Mouse (Mus musculus) limb, embryonic 12.5 days (tissue): ENCODE results near the gene Tmem163. TPM values are rescaled to one million over a fixed set of nuclear protein-coding genes. Genes with fewer than 3 reads are reported as not detected.

Source experiments
- ATAC-seq: fragments of 200-750 bp; cut with Nextera tagmentation; 2 replicates; pipeline ENCODE4 v1.8.0; 2017; ENCODE audit warnings: low read depth, moderate TSS enrichment; ENCODE audit not compliant: insufficient number of reproducible peaks, insufficient read depth, low FRiP score, low TSS enrichment
- H3K27ac ChIP-seq: fragments of 300-500 bp; sonication (generic); 2 replicates; pipeline ENCODE4 v1.5.1; 2016; ENCODE audit warnings: mild to moderate bottlenecking, moderate library complexity
- H3K27me3 ChIP-seq: fragments of 300-500 bp; sonication (generic); 2 replicates; pipeline ENCODE4 v1.6.1; 2016; ENCODE audit warnings: mild to moderate bottlenecking, moderate library complexity
- H3K36me3 ChIP-seq: fragments of 300-500 bp; sonication (generic); 2 replicates; pipeline ENCODE4 v1.6.1; 2016; ENCODE audit warnings: mild to moderate bottlenecking, moderate library complexity
- H3K4me1 ChIP-seq: fragments of 300-500 bp; sonication (generic); replicated peaks from 2 replicates; pipeline ENCODE4 v1.6.1; 2016
- H3K4me2 ChIP-seq: fragments of 300-500 bp; sonication (generic); 2 replicates; pipeline ENCODE4 v1.6.1; 2016; ENCODE audit warnings: mild to moderate bottlenecking, moderate library complexity
- H3K4me3 ChIP-seq: fragments of 300-500 bp; sonication (generic); replicated peaks from 2 replicates; pipeline ENCODE4 v1.5.1; 2016; ENCODE audit warnings: mild to moderate bottlenecking
- H3K9ac ChIP-seq: fragments of 300-500 bp; sonication (generic); replicated peaks from 2 replicates; pipeline ENCODE4 v1.6.1; 2016; ENCODE audit warnings: mild to moderate bottlenecking, moderate library complexity
- H3K9me3 ChIP-seq: fragments of 300-500 bp; sonication (generic); 2 replicates; pipeline ENCODE4 v1.6.1; 2016; ENCODE audit warnings: mild to moderate bottlenecking, moderate library complexity
- WGBS: fragments of 180-500 bp; shearing (Covaris S2); methylation state at CpG from one replicate; pipeline ENCODE4 v1.1.7; 2016; 5-methylcytosine and 5-hydroxymethylcytosine counted together
- polyA plus RNA-seq: library from polyadenylated mRNA; unstranded; fragments of >200 nt; fragmentation: Nextera tagmentation; extraction: Ambion mirVana; gene quantifications from 2 replicates; pipeline ENCODE4 v1.2.1, GENCODE M21; 2016

The Tmem163 gene
- polyA plus RNA-seq, 1 experiment from 2014 or later = 6.9 TPM

DNA sequence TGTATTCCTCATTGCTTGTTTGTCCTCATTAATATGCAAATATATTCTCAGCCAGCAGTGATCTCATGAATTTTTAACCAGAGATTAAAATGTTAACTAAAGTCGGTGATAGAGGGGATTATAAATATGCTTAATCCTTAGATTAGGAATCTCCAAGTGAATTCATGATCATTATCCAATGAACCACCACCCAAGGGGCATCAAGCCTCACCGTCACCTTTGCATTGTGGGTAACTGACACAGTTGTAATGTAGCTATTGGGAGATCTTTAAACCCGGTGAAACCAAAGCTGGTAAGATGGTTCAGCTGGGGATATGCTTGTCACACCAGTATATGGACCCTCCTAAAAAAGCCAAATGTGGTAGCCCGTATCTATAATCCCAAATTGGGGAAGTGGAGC lies 131.3 kb downstream of the Tmem163 start:
- Histone ChIP-seq H3K4me3 (no peak overlapping the region), H3K9me3 (no peaks in the 10 kb centered on the region), H3K4me2 (no peak overlapping the region), H3K27me3 (peaks cover 4% of the 10 kb centered on the region; the same call in 1 of the 2 replicates), H3K27ac (no peak overlapping the region), H3K36me3 (no peaks in the 10 kb centered on the region), H3K9ac (no peak overlapping the region), H3K4me1 (0 out of 2 replicates have a peak, but pooled peaks cover 3% of the 10 kb centered on the region)
- 75% methylated on average over 4 of the region's 4 CpGs for WGBS
- ATAC-seq = no peak

DNA sequence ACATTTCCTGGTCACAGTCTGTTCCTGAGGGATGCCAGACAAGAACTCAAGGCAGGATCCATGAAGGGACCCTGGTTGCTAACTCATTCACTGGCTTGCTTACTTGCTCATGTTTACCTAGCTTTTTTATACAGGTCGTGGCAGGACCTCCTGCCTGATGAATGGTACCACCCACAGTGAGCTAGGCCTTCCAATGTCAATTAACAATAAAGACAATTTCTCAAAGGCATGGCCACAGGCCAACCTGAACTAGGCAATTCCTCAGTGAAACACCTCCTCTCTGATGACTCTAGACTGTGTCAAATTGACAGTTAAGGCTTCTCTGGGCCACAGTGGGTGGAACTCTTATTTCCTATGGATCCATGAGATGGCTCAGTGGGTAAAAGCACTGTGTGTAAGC lies 136.6 kb downstream of the Tmem163 start:
- Histone ChIP-seq H3K4me1 (peaks cover 12% of the 10 kb centered on the region), H3K9me3 (peaks cover 5% of the 10 kb centered on the region; the same call in 1 of the 2 replicates), H3K4me3 (no peak overlapping the region), H3K9ac (no peak overlapping the region), H3K36me3 (no peaks in the 10 kb centered on the region), H3K27ac (no peak overlapping the region), H3K27me3 (no peaks in the 10 kb centered on the region), H3K4me2 (no peak overlapping the region)
- WGBS = 27% methylated on average over 1 of the region's 1 CpGs
- no peak for ATAC-seq

DNA sequence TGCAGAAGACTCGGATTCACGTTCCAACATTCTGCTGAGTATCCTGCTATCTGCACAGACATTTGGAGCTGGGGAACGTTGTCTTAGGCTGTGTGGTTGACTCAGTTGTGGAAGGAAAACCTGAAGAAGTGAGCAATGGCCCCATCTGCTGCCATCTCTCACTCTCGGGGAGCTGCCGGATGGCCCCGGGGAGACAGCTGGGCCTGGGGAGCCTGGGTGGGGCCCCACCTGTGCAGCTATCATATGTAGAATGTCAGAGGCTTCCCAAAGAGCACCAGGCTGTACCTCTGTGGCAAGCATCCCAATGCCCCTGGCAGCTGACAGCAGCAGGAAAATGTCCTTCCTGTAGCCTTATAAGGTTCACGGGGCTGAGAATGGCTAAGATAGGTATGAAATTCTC lies 137.4 kb downstream of the Tmem163 start:
- 93% methylated on average over 7 of the region's 7 CpGs for WGBS
- H3K9ac ChIP-seq = no peak overlapping the region
- H3K4me2 ChIP-seq = no peak overlapping the region
- H3K27ac ChIP-seq = no peak overlapping the region
- H3K9me3 ChIP-seq = peaks cover 5% of the 10 kb centered on the region; the same call in 1 of the 2 replicates
- H3K36me3 ChIP-seq = no peaks in the 10 kb centered on the region
- no peaks in the 10 kb centered on the region for H3K27me3 ChIP-seq
- no peak overlapping the region for H3K4me3 ChIP-seq
- ATAC-seq = no peak
- H3K4me1 ChIP-seq = peaks cover 21% of the 10 kb centered on the region

DNA sequence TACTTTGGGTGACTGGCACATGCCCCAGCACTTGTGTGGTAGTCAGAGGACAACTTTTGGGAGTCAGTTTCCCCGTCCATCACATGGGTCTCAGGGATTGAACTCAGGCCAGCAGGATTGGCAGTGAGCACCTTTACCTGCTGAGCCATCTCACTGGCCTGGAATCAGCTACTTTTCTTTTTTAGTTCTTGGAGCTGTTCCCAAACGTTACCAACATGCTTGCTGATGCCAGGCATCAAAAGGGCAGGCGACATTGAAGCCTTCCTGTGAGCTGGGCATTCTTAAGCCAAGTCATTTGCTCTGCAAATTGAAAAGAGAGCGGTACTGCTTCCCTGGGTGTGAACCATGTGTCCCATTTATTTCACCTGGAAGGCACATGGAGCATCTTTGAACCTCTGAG lies 137.8 kb downstream of the Tmem163 start:
- ATAC-seq = no peak
- no peak overlapping the region for H3K9ac ChIP-seq
- H3K27me3 ChIP-seq = no peaks in the 10 kb centered on the region
- H3K9me3 ChIP-seq = peaks cover 5% of the 10 kb centered on the region; the same call in 1 of the 2 replicates
- WGBS = 83% methylated on average over 4 of the region's 4 CpGs
- no peak overlapping the region for H3K27ac ChIP-seq
- no peak overlapping the region for H3K4me2 ChIP-seq
- peaks cover 25% of the 10 kb centered on the region for H3K4me1 ChIP-seq
- H3K36me3 ChIP-seq = no peaks in the 10 kb centered on the region
- H3K4me3 ChIP-seq = no peak overlapping the region

DNA sequence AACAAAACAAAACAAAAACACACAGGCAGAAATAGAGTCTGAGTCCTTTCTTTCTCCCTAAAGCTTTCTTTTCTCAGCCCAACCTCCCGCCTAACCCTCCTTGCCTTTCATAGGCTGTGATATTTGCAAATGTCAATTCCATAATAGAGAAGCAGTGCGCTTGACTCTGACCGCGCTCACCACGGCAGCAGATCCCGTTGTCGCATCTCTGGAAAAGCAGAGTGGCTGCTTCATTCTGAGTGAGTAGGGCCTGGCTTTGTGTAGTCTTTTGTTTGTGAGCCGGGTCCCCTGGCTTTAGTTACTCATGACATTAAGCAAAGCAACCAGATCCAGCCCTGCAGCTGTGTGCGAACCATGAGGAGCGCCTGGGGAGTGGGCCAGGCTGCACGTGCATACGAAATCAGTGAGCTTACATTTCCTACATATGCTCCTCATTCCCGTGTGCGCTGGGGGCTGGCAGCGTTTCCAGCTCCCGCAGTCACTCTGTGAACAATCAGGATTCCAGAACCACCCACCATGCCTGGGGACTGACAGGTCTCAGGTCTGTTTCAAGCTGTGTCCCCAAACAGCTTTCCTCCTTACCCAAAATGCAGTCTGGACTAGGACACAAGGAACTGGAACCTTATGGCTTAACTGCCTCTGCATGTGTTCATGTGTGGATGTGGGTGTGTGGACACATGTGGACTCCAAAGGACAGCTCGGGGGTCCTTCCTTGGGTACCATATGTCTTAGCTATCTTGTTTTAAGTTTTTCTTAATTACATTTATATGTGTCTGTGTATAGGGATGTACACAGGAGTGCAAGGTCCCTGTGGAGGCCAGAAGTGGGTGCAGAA lies 141.9 kb downstream of the Tmem163 start:
- H3K4me2 ChIP-seq = peak overlapping the region; percentile 52
- H3K4me3 ChIP-seq = peak overlapping the region; percentile 10
- WGBS = 14% methylated on average over 17 of the region's 17 CpGs
- H3K9ac ChIP-seq = no peak overlapping the region; the same call in 1 of the 2 replicates
- H3K9me3 ChIP-seq = peaks cover 5% of the 10 kb centered on the region; the same call in 1 of the 2 replicates
- H3K4me1 ChIP-seq = peaks cover 42% of the 10 kb centered on the region
- peak; percentile 79 for ATAC-seq
- H3K27ac ChIP-seq = peak overlapping the region; percentile 88
- H3K27me3 ChIP-seq = no peaks in the 10 kb centered on the region
- no peaks in the 10 kb centered on the region for H3K36me3 ChIP-seq

DNA sequence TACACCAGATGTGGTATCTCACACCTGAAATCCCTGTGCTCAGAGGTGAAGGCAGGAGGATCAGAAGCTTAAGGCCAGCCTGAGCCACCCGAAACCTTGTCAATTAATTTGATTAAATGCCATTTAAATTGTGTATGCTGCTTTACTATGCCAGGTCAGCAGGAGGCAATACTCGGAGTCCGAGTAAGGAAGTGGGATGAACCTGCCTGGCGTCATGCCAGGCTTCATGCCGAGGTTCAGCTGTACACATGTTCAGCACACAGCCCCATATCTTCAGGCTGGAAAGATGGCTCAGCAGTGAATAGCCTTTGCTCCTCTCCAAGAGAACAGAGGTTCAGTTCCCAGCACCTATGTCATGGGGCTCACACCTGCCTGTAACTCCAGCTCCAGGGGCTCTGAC lies 142.9 kb downstream of the Tmem163 start:
- Histone ChIP-seq H3K27me3 (no peaks in the 10 kb centered on the region), H3K27ac (peak overlapping the region; percentile 88), H3K36me3 (no peaks in the 10 kb centered on the region), H3K9me3 (peaks cover 5% of the 10 kb centered on the region; the same call in 1 of the 2 replicates), H3K4me3 (peak overlapping the region; percentile 10), H3K9ac (no peak overlapping the region), H3K4me2 (peak overlapping the region; percentile 52), H3K4me1 (peaks cover 45% of the 10 kb centered on the region)
- WGBS = 19% methylated on average over 5 of the region's 5 CpGs
- peak; percentile 64 for ATAC-seq

DNA sequence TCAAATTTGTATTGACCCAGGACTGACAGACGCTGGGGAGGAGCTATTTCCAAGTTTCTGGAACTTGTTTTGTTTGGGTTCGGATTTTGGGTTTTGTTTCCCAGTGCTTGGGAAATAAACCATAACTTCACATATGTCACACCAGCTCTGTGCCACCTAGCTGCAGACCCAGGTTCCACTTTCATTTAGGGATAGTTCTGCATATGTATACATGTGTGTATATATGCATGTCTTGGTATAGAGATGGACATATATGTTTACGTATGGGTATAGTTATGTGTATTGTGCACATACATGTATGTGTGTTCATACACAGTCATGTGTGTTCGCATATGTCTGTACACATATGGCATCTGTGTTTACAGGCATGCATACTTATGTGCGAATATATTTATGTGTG lies 147.6 kb downstream of the Tmem163 start:
- Histone ChIP-seq H3K36me3 (no peaks in the 10 kb centered on the region), H3K4me3 (no peak overlapping the region), H3K9me3 (no peaks in the 10 kb centered on the region), H3K4me2 (peak overlapping the region; percentile 26; the same call in 1 of the 2 replicates), H3K27me3 (no peaks in the 10 kb centered on the region), H3K27ac (no peak overlapping the region), H3K4me1 (peaks cover 30% of the 10 kb centered on the region), H3K9ac (no peak overlapping the region)
- WGBS = 59% methylated on average over 5 of the region's 5 CpGs
- ATAC-seq = no peak

DNA sequence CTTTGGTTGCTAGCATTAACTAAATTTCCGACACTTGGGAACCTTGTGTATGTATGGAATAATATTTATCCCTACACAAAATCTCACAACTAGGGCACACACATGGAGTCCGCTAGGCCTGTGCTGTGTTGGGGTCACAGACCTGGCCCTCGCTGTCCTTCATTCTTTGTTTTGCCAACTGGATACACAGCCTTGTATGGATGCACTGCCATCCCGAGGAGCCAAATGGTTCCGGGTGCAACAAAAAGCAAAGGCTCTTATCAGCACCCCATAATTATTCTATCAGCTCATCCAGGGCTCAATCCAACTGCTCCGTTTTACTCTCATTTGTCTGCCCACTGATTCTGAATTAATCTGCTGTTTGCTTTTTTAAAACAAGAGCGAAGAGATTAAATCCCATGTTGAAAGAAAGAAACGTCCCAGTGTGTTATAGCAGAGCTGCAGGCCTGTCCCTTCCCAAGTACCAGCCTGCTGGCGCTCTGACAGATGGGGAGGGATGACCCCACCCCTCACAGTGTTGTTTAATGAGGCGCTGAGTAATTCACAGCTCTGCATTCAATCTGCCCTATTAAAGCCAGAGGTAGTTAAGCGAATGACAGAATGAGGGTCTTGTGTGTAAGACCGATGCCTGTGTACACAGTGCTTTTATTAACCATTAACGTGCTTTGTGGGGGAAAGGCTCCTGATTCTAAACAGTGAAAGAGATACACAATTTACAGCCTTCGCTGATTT lies 148.3 kb downstream of the Tmem163 start:
- Histone ChIP-seq H3K9ac (no peak overlapping the region), H3K27ac (no peak overlapping the region)
- ATAC-seq = peak; percentile 50; the same call in 1 of the 2 replicates

DNA sequence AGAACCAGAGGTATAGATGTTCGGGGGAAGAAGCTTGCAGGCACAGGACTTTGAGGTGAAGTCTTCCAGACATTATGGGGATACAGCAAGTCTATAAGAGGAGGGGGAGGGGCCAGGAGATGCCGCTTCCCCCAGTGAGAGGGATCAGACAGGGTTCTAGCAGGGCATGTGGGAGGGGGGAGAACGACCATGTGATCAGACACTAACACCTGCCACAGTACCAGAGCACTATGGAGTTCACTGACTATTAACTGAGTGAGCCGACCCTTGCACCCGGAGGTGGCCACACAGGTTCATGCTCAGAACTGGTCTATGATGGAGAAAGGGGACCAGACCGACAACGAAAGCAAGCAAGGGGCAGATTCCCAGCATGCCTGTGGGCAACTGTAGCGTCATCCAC lies 156.0 kb downstream of the Tmem163 start:
- no peaks in the 10 kb centered on the region for H3K36me3 ChIP-seq
- no peak overlapping the region for H3K9ac ChIP-seq
- H3K4me1 ChIP-seq = 0 out of 2 replicates have a peak, but pooled peaks cover 7% of the 10 kb centered on the region
- no peak overlapping the region for H3K4me3 ChIP-seq
- H3K27ac ChIP-seq = no peak overlapping the region
- ATAC-seq = no peak
- WGBS = 88% methylated on average over 8 of the region's 8 CpGs
- H3K27me3 ChIP-seq = no peaks in the 10 kb centered on the region
- H3K4me2 ChIP-seq = no peak overlapping the region
- H3K9me3 ChIP-seq = no peaks in the 10 kb centered on the region

More for the DNA sequence above, 148.3 kb downstream of the Tmem163 start:
- H3K36me3 ChIP-seq = no peaks in the 10 kb centered on the region
- H3K4me2 ChIP-seq = peak overlapping the region; percentile 26
- no peak overlapping the region for H3K4me3 ChIP-seq
- H3K4me1 ChIP-seq = peaks cover 23% of the 10 kb centered on the region
- H3K27me3 ChIP-seq = no peaks in the 10 kb centered on the region
- no peaks in the 10 kb centered on the region for H3K9me3 ChIP-seq
- 30% methylated on average over 14 of the region's 14 CpGs for whole genome bisulfite sequencing

DNA sequence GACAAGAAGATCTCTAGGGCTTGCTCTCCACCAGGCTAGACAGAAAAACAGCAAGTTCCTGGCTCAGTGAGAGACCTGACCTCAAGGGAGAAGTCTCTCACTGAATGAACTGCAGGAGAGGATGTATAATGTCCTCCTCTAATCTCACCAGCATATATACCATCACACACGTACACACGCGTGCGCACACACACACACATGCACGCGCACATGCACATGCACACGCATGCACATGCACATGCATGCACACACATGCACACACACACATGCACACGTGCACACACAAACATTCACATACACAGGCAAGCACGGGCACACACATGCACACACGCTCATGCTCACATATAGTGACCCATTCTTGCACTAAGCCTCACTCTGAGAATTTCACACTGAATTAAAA lies 164.5 kb downstream of the Tmem163 start:
- WGBS = 96% methylated on average over 10 of the region's 10 CpGs

DNA sequence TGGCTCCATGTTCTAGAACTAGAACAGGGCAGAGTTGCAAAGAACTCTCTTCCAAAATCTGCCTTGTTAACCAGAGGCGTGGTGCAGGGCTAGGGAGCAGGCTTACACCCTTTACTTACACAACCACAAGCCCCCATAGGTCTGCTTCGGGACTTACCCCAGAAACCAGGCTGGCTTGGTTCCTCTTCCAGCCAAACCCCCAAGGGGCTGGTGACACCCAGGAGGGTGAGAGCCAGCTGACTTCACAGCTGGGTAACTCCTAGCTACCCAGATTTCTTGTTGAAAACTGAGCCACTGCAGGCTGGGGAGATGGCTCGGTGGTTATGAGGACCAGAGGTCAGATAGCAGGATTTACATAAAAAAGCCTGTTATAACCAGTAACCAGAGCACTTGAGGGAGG lies 164.9 kb downstream of the Tmem163 start:
- Histone ChIP-seq H3K4me1 (no peaks in the 10 kb centered on the region), H3K9me3 (peaks cover 10% of the 10 kb centered on the region; the same call in 1 of the 2 replicates), H3K4me3 (no peak overlapping the region), H3K27ac (no peak overlapping the region), H3K36me3 (no peaks in the 10 kb centered on the region), H3K27me3 (no peaks in the 10 kb centered on the region), H3K9ac (no peak overlapping the region), H3K4me2 (no peak overlapping the region)
- WGBS = 74% methylated on average over 3 of the region's 3 CpGs
- ATAC-seq = no peak

More for the DNA sequence above, 164.5 kb downstream of the Tmem163 start:
- Histone ChIP-seq H3K9ac (no peak overlapping the region), H3K27ac (no peak overlapping the region), H3K36me3 (no peaks in the 10 kb centered on the region), H3K27me3 (no peaks in the 10 kb centered on the region), H3K4me3 (no peak overlapping the region), H3K9me3 (peaks cover 10% of the 10 kb centered on the region; the same call in 1 of the 2 replicates), H3K4me1 (no peaks in the 10 kb centered on the region), H3K4me2 (no peak overlapping the region)
- no peak for ATAC-seq
